Comparison of ENCODE assay signal across 8 mouse cellular contexts in the genomic region with DNA sequence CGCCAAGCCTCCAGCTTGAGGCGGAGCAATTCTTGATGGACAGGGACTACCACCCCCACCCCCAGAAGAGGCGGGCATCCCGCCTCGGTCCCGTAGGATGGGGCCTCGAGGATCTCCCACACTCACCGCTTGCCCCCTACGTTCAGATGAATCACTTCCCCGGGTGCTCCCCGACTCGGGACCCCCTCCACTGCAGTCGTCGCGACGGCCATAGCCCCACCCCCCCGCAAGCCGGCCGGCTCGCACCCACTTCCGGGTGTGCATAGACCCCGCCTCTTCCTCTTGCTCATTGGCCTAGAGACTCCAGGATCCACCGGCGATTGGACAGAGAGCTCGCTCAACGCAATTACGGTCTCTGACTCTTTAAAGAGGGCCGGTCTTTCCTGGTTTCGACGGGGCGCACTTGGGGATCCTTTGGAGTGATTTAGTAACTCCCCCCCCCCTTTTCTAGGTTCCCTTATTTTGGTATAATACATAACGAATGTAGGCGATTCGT. TPM values are rescaled to one million over a fixed set of nuclear protein-coding genes. Genes with fewer than 3 reads are reported as not detected.
DNase-seq lines count a peak whose midpoint lies in the region; ATAC-seq and TF ChIP-seq lines count a peak whose summit lies in the region.

A gene (minus strand): TSS at position 275 of the 496 bp plus-strand sequence.

- H3K9ac ChIP-seq in embryonic facial prominence, embryonic 12.5 days: peak within 1 kb of the TSS; percentile 64
- peak within 1 kb of the TSS; percentile 58 for H3K9ac ChIP-seq in limb, embryonic 12.5 days (replicated peaks)
- peak within 1 kb of the TSS; percentile 60 for H3K9ac ChIP-seq in midbrain, embryonic 14.5 days (replicated peaks; ENCODE audit: low read length)

- no peak for TF ChIP-seq POLR2A in spleen, adult 2 months (IDR thresholded peaks at IDR 0.05; ENCODE audit: low read depth, low read length)

- H3K9me3 ChIP-seq in embryonic facial prominence, embryonic 12.5 days: no peaks in the 10 kb centered on the region
- H3K9me3 ChIP-seq in limb, embryonic 12.5 days: no peaks in the 10 kb centered on the region
- no peaks in the 10 kb centered on the region for H3K9me3 ChIP-seq in midbrain, embryonic 14.5 days (ENCODE audit: control insufficient read depth, low read length)

- ATAC-seq in embryonic facial prominence, embryonic 12.5 days (ENCODE audit: insufficient number of reproducible peaks, insufficient read depth, low FRiP score, low TSS enrichment): peak; percentile 90
- ATAC-seq in limb, embryonic 12.5 days (ENCODE audit: insufficient number of reproducible peaks, insufficient read depth, low FRiP score, low TSS enrichment, low read depth): peak; percentile 84
- ATAC-seq in midbrain, embryonic 14.5 days (ENCODE audit: low FRiP score, low TSS enrichment): peak; percentile 95

- peak within 1 kb of the TSS; percentile 67 for H3K4me3 ChIP-seq in embryonic facial prominence, embryonic 12.5 days
- peak within 1 kb of the TSS; percentile 64 for H3K4me3 ChIP-seq in limb, embryonic 12.5 days (replicated peaks)
- peak within 1 kb of the TSS; percentile 69 for H3K4me3 ChIP-seq in midbrain, embryonic 14.5 days (replicated peaks; ENCODE audit: low read depth, low read length)
- peak within 1 kb of the TSS; percentile 90 for H3K4me3 ChIP-seq in spleen, adult 2 months (ENCODE audit: extremely low read depth, insufficient read depth, insufficient read length)

- peak within 1 kb of the TSS; percentile 71 for H3K4me2 ChIP-seq in embryonic facial prominence, embryonic 12.5 days (replicated peaks)
- peak within 1 kb of the TSS; percentile 73 for H3K4me2 ChIP-seq in limb, embryonic 12.5 days
- peak within 1 kb of the TSS; percentile 54 for H3K4me2 ChIP-seq in midbrain, embryonic 14.5 days (ENCODE audit: low read length)

- H3K27ac ChIP-seq in embryonic facial prominence, embryonic 12.5 days: no peak within 1 kb of the TSS
- no peak within 1 kb of the TSS for H3K27ac ChIP-seq in limb, embryonic 12.5 days
- peak within 1 kb of the TSS; percentile 72 for H3K27ac ChIP-seq in midbrain, embryonic 14.5 days (replicated peaks; ENCODE audit: low read depth, low read length)
- H3K27ac ChIP-seq in spleen, adult 2 months (ENCODE audit: insufficient read depth, low read length): peak within 1 kb of the TSS; percentile 89

- peaks cover 17% of the 10 kb centered on the region for H3K36me3 ChIP-seq in embryonic facial prominence, embryonic 12.5 days
- H3K36me3 ChIP-seq in limb, embryonic 12.5 days: peaks cover 22% of the 10 kb centered on the region
- peaks cover 25% of the 10 kb centered on the region for H3K36me3 ChIP-seq in midbrain, embryonic 14.5 days (ENCODE audit: control insufficient read depth, insufficient read depth, low read length)
- H3K36me3 ChIP-seq in spleen, adult 2 months (ENCODE audit: control insufficient read depth, insufficient read depth, low read length): peaks cover 8% of the 10 kb centered on the region

- DNase-seq in A20 (ENCODE audit: low read depth, low spot score): peak; percentile 94
- peak; percentile 90 to 92 for DNase-seq in adrenal gland, postnatal 36 days
- peak; percentile 100 for DNase-seq in heart, adult 11 months
- DNase-seq in kidney, adult 11 months: peak; percentile 87
- DNase-seq in midbrain, embryonic 14.5 days: peak; percentile 95
- peak; percentile 86 to 87 for DNase-seq in spleen, adult 2 months (ENCODE audit: low read depth in 1 of 2, low spot score in 2 of 2)

- H3K4me1 ChIP-seq in embryonic facial prominence, embryonic 12.5 days: peaks cover 9% of the 10 kb centered on the region
- H3K4me1 ChIP-seq in limb, embryonic 12.5 days (replicated peaks): peaks cover 23% of the 10 kb centered on the region
- peaks cover 15% of the 10 kb centered on the region for H3K4me1 ChIP-seq in midbrain, embryonic 14.5 days (ENCODE audit: control insufficient read depth, insufficient read depth, low read length)
- peaks cover 8% of the 10 kb centered on the region for H3K4me1 ChIP-seq in spleen, adult 2 months (ENCODE audit: control insufficient read depth, insufficient read depth, insufficient read length)

- under 1% methylated on average over 34 of the region's 34 CpGs for WGBS in embryonic facial prominence, embryonic 12.5 days
- under 1% methylated on average over 34 of the region's 34 CpGs for WGBS in limb, embryonic 12.5 days
- WGBS in midbrain, embryonic 14.5 days: under 1% methylated on average over 34 of the region's 34 CpGs
- under 1% methylated on average over 34 of the region's 34 CpGs for WGBS in spleen, adult 2 months

- H3K27me3 ChIP-seq in embryonic facial prominence, embryonic 12.5 days: peaks cover 18% of the 10 kb centered on the region
- peaks cover 28% of the 10 kb centered on the region for H3K27me3 ChIP-seq in limb, embryonic 12.5 days
- peaks cover 22% of the 10 kb centered on the region for H3K27me3 ChIP-seq in midbrain, embryonic 14.5 days (ENCODE audit: control insufficient read depth, insufficient read depth, low read length)
- no peaks in the 10 kb centered on the region for H3K27me3 ChIP-seq in spleen, adult 2 months (ENCODE audit: control insufficient read depth, insufficient read depth, low read length)

- no peak for TF ChIP-seq CTCF in spleen, adult 2 months (IDR thresholded peaks at IDR 0.05; ENCODE audit: extremely low read depth, insufficient read depth, insufficient read length, insufficient replicate concordance)

RNA-seq across cellular contexts. Expression of the gene that starts here (rescaled TPM):
- 10 to 100 TPM; 22.3 TPM for total RNA-seq in adrenal gland, postnatal 36 days (2021)
- 75.8 and 83.2 TPM in 2 replicates for polyA plus RNA-seq in embryonic facial prominence, embryonic 12.5 days (2016; fragmentation: Nextera tagmentation; extraction: Ambion mirVana)
- 59.5 and 59.9 TPM in 2 replicates for polyA plus RNA-seq in limb, embryonic 12.5 days (2016; fragmentation: Nextera tagmentation; extraction: Ambion mirVana)
- 50.4 and 52.5 TPM in 2 replicates for polyA plus RNA-seq in midbrain, embryonic 14.5 days (2014; fragmentation: Nextera tagmentation; extraction: Ambion mirVana)
- 130 and 166 TPM in 2 replicates for polyA plus RNA-seq in spleen, adult 2 months (2012; rRNA removed)

Comparison
In these comparisons a context has a peak if more than half of its experiments do, and no peak if none do; other contexts are left out.
1. H3K27ac ChIP-seq: peak in midbrain, embryonic 14.5 days (single experiment) and spleen, adult 2 months (single experiment); none in embryonic facial prominence, embryonic 12.5 days (single experiment) and limb, embryonic 12.5 days (single experiment).
2. Peak in every context shown above with its lines, with median percentiles within 50 percentile points of each other: DNase-seq, ATAC-seq, H3K4me2 ChIP-seq, H3K4me3 ChIP-seq and H3K9ac ChIP-seq.